Mouse (Mus musculus) midbrain, postnatal 0 days (tissue): ENCODE data around the gene Ttll13. TPM values are rescaled to one million over a fixed set of nuclear protein-coding genes. Genes with fewer than 3 reads are reported as not detected.

ENCODE experiments used
- ATAC-seq: fragments of 200-750 bp; cut with Nextera tagmentation; 2 replicates; pipeline ENCODE4 v1.8.0; 2017; ENCODE audit warnings: moderate number of reproducible peaks, mild to moderate bottlenecking, moderate TSS enrichment, moderate library complexity; ENCODE audit not compliant: low FRiP score
- DNase-seq: peaks from one replicate; pipeline ENCODE4 v3.0.0-alpha.2; 2015; ENCODE audit warnings: low spot score
- H3K27ac ChIP-seq: fragments of 300-500 bp; sonication (generic); 2 replicates; pipeline ENCODE4 v1.5.1; 2014; ENCODE audit warnings: low read depth, mild to moderate bottlenecking, low read length, mixed read lengths
- H3K27me3 ChIP-seq: fragments of 300-500 bp; sonication (generic); 2 replicates; pipeline ENCODE4 v1.6.1; 2014; ENCODE audit warnings: low read length, control low read depth, mixed read lengths; ENCODE audit not compliant: insufficient read depth
- H3K36me3 ChIP-seq: fragments of 300-500 bp; sonication (generic); 2 replicates; pipeline ENCODE4 v1.6.1; 2014; ENCODE audit warnings: low read length, control low read depth, mixed read lengths; ENCODE audit not compliant: insufficient read depth
- H3K4me1 ChIP-seq: fragments of 300-500 bp; sonication (generic); 2 replicates; pipeline ENCODE4 v1.6.1; 2014; ENCODE audit warnings: mild to moderate bottlenecking, control low read depth, antibody characterized with exemption, low read length, mixed read lengths; ENCODE audit not compliant: insufficient read depth
- H3K4me2 ChIP-seq: fragments of 300-500 bp; sonication (generic); 2 replicates; pipeline ENCODE4 v1.6.1; 2014; ENCODE audit warnings: low read depth, mild to moderate bottlenecking, low read length, mixed read lengths; ENCODE audit not compliant: poor library complexity, severe bottlenecking
- H3K4me3 ChIP-seq: fragments of 300-500 bp; sonication (generic); 2 replicates; pipeline ENCODE4 v1.5.1; 2014; ENCODE audit warnings: low read depth, mild to moderate bottlenecking, low read length, moderate library complexity
- H3K9ac ChIP-seq: fragments of 300-500 bp; sonication (generic); replicated peaks from 2 replicates; pipeline ENCODE4 v1.6.1; 2014; ENCODE audit warnings: mild to moderate bottlenecking, low read length, moderate library complexity, mixed read lengths; ENCODE audit not compliant: poor library complexity, severe bottlenecking
- H3K9me3 ChIP-seq: fragments of 300-500 bp; sonication (generic); 2 replicates; pipeline ENCODE4 v1.6.1; 2016; ENCODE audit warnings: low read length, control low read depth
- CTCF ChIP-seq: IDR thresholded peaks from 2 replicates; pipeline ENCODE4 v1.5.1; 2016; ENCODE audit warnings: antibody characterized with exemption, mild to moderate bottlenecking
- WGBS: fragments of 180-500 bp; shearing (Covaris S2); extraction: QIAGEN DNeasy Blood & Tissue Kit; methylation state at CpG from one replicate; pipeline ENCODE4 v1.1.7; 2014; 5-methylcytosine and 5-hydroxymethylcytosine counted together
- polyA plus RNA-seq: library from polyadenylated mRNA; unstranded; fragments of >200 nt; fragmentation: Nextera tagmentation; extraction: Ambion mirVana; gene quantifications from 2 replicates; pipeline ENCODE4 v1.2.1, GENCODE M21; 2015
- total RNA-seq: library from RNA; depleted of rRNA; stranded (reverse); fragments of >200 nt; gene quantifications from 2 replicates; pipeline ENCODE4 v1.2.3, GENCODE M21; 2014

Ttll13 gene
- total and polyA plus RNA-seq, 2 experiments from 2014 or later = 1.2 to 3.2 TPM

DNA sequence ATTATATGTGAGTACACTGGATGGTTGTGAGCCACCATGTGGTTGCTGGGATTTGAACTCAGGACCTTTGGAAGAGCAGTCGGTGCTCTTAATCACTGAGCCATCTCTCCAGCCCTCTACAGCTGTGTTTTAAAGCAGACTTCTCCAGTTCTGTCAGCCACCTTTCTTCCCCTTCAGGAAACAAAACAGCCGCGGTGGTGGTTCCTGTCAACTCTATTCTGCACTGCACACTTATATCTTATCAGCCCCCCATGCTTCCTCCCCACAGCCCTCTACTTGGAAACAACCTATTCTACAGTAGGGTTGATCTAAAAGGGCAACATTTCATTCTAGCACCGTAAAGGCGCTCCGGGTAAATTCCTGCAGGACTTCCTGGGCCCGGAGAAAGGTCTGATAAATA, 683 bp downstream of the Ttll13 start:
- no peak for TF ChIP-seq CTCF
- Histone ChIP-seq H3K4me3 (peak overlapping the region; percentile 51), H3K9ac (no peak overlapping the region), H3K9me3 (no peaks in the 10 kb centered on the region), H3K27me3 (no peaks in the 10 kb centered on the region), H3K27ac (peak overlapping the region; percentile 77), H3K36me3 (no peaks in the 10 kb centered on the region), H3K4me2 (peak overlapping the region; percentile 50; the same call in 1 of the 2 replicates), H3K4me1 (no peaks in the 10 kb centered on the region)
- 71% methylated on average over 7 of the region's 7 CpGs for WGBS
- ATAC-seq (no peak), DNase-seq (no peak)

DNA sequence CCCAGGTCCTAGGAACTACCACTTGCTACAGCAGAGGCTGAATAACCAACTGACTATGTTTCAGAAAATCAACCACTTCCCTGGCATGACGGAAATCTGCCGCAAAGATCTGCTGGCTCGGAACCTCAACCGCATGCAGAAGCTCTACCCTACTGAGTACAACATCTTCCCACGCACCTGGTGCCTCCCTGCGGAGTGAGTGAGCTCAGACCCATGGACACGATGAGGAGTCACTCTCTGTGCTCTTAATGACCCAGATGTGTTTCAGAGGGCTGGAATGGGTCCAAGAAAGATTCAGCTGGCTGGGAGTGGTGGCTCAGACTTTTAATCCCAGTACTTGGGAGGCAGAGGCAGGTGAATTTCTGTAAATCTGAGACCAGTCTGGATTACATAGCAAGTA, 6.3 kb downstream of the Ttll13 start:
- 80% methylated on average over 7 of the region's 7 CpGs for WGBS
- ATAC-seq = no peak
- Histone ChIP-seq H3K4me3 (no peak overlapping the region), H3K9ac (no peak overlapping the region), H3K4me2 (no peak overlapping the region), H3K36me3 (no peaks in the 10 kb centered on the region), H3K27me3 (peaks cover 17% of the 10 kb centered on the region), H3K4me1 (no peaks in the 10 kb centered on the region), H3K27ac (no peak overlapping the region), H3K9me3 (no peaks in the 10 kb centered on the region)
- no peak for DNase-seq
- TF ChIP-seq CTCF = no peak

DNA sequence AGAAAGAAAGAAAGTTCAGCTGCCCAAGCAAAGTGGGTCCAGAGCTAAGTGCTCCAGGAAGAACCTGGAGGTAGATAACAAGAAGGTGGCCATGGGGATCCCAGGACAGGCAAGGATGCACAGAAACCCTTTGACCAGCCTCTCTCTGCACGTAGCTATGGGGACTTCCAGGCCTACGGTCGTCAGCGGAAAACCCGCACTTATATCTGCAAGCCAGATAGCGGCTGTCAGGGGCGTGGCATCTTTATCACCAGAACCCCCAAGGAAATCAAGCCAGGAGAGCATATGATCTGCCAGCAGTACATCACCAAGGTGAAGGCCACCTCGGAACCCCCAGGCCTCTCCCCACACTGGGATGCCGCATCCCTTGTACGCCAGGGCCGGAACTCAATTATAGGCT, 6.7 kb downstream of the Ttll13 start:
- no peak for TF ChIP-seq CTCF
- ATAC-seq (no peak), DNase-seq (no peak)
- no peaks in the 10 kb centered on the region for H3K9me3 ChIP-seq
- no peak overlapping the region for H3K27ac ChIP-seq
- no peak overlapping the region for H3K4me3 ChIP-seq
- H3K36me3 ChIP-seq = no peaks in the 10 kb centered on the region
- peaks cover 20% of the 10 kb centered on the region for H3K27me3 ChIP-seq
- H3K4me1 ChIP-seq = no peaks in the 10 kb centered on the region
- 89% methylated on average over 11 of the region's 11 CpGs for WGBS
- H3K9ac ChIP-seq = no peak overlapping the region
- H3K4me2 ChIP-seq = no peak overlapping the region

GRCm38 (mm10) chr7:80255981-80256380, 9.8 kb downstream of the Ttll13 start:
- no peak for ATAC-seq
- no peak for DNase-seq
- peaks cover 40% of the 10 kb centered on the region for H3K27me3 ChIP-seq
- no peak overlapping the region for H3K4me2 ChIP-seq
- TF ChIP-seq CTCF = peak; percentile 35
- H3K9me3 ChIP-seq = no peaks in the 10 kb centered on the region
- H3K9ac ChIP-seq = no peak overlapping the region
- no peaks in the 10 kb centered on the region for H3K36me3 ChIP-seq
- H3K4me3 ChIP-seq = no peak overlapping the region
- H3K4me1 ChIP-seq = no peaks in the 10 kb centered on the region
- H3K27ac ChIP-seq = no peak overlapping the region
- 73% methylated on average over 2 of the region's 2 CpGs for WGBS

GRCm38 (mm10) chr7:80257706-80258105, 11.5 kb downstream of the Ttll13 start:
- WGBS = 81% methylated on average over 2 of the region's 2 CpGs
- Histone ChIP-seq H3K27me3 (peaks cover 40% of the 10 kb centered on the region), H3K9ac (no peak overlapping the region), H3K4me1 (peaks cover 2% of the 10 kb centered on the region; the same call in 1 of the 2 replicates), H3K9me3 (no peaks in the 10 kb centered on the region), H3K4me3 (no peak overlapping the region), H3K27ac (no peak overlapping the region), H3K4me2 (no peak overlapping the region), H3K36me3 (no peaks in the 10 kb centered on the region)
- no peak for TF ChIP-seq CTCF
- ATAC-seq (no peak), DNase-seq (no peak)

GRCm38 (mm10) chr7:80260625-80261371, 14.6 kb downstream of the Ttll13 start, which contains the start of gene Ngrn:
Gene Ngrn (plus strand): TSS chr7:80261215.
- H3K27me3 ChIP-seq = peaks cover 28% of the 10 kb centered on the region
- peak; percentile 56 for TF ChIP-seq CTCF
- H3K9ac ChIP-seq = peak within 1 kb of the TSS; percentile 92
- ATAC-seq = peak; percentile 91
- H3K4me1 ChIP-seq = peaks cover 2% of the 10 kb centered on the region; the same call in 1 of the 2 replicates
- H3K4me2 ChIP-seq = peak within 1 kb of the TSS; percentile 77
- H3K4me3 ChIP-seq = peak within 1 kb of the TSS; percentile 82
- peaks cover 10% of the 10 kb centered on the region; the same call in 1 of the 2 replicates for H3K36me3 ChIP-seq
- peak; percentile 94 for DNase-seq
- 28% methylated on average over 39 of the region's 40 CpGs for WGBS
- H3K27ac ChIP-seq = peak within 1 kb of the TSS; percentile 81
- H3K9me3 ChIP-seq = no peaks in the 10 kb centered on the region
